Mouse (Mus musculus): ENCODE data around the gene Cdr2l.

The Cdr2l gene

DNA sequence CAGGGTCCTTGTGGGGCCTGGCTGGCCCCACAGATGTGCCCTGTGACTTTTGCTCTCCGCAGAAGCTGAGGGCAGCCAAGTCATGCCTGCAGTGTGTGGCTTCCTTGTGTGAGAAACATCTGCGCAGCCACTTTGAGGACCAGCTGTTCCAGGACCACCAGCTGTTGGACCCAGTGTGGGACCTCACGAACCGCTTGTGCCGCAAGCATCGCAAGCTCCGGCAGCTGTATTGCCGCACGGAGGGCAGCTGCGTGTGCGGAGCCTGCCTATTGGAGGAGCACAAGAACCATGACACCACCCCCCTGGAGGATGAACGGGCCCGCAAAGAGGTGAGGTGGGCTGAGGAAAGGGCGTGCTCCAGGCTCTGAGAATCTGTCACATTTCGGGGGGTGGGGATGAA is 59.7 kb downstream of the Cdr2l start:
- no peak for DNase-seq (ENCODE audit: low spot score in 2 of 2)
